Mouse (Mus musculus) cerebral cortex, adult 2 months (tissue): ENCODE measurements around the gene Gm5737.

ENCODE experiments used
- WGBS: fragments of 180-500 bp; shearing (Covaris S2); methylation state at CpG from one replicate; pipeline ENCODE4 v1.1.7; 2018; 5-methylcytosine and 5-hydroxymethylcytosine counted together

Gene Gm5737

DNA sequence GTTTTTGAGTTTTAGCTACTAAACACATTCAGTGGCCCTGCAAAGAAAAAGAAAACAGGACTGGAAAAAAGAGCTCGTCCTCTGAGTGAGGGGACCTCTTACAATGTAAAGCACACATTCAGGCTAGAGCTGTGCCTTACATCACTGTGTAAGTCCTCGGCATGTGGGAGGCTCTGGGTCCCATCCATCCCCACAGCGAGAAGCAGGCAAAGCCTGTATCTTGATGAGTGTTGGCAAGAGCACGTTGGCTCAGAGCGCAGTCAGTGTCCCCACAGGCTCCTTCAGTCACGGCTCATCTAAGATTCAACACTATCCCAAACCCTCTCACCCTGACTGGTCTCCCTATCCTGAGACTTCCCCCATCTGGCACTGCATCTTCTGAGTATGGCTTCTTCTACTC, 66.1 kb downstream of the Gm5737 start:
- 30% methylated on average over 6 of the region's 6 CpGs for WGBS

DNA sequence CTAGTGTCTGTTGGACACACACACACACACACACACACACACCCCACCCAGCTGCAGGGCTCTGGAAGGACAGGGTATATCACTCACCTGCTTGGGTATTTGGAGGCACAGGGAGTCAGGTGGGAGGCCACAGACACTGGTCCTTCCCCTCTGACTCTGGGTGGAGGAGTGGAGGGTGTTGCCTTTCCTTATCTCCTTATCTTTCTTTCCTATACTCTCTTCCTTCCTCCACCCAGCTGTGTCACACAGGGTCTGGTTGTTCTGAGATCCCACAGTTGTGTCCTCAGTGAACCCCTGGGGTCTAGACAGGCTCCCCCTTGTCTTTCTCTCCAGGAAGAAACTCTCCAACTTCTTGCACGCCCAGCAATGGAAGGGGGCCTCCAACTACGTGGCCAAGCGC, 67.8 kb downstream of the Gm5737 start:
- WGBS, result 80% methylated on average over 3 of the region's 3 CpGs

DNA sequence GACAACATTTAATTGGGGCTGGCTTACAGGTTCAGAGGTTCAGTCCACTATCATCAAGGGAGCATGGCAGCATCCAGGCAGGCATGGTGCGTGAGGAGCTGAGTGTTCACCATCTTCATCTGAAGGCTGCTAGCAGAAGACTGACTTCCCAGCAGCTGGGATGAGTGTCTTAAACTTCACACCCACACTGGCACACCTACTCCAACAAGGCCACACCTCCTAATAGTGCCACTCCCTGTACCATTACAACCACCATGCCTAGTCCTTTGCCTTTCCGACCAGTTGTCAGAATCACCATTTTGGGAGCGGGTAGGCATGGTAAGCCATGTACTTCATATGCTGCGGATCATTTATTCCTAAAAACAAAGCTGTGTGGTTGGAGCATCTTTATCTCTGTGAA, 68.6 kb downstream of the Gm5737 start:
- 89% methylated on average over 4 of the region's 4 CpGs for WGBS
